Mouse (Mus musculus): ENCODE results near the gene Nfib. TPM values are rescaled to one million over a fixed set of nuclear protein-coding genes. Genes with fewer than 3 reads are reported as not detected.

Gene Nfib
- total RNA-seq (2012; rRNA removed) (0.04 TPM in 2 replicates), total RNA-seq (2014; rRNA removed) (0.05 and 0.11 TPM in 2 replicates), polyA plus RNA-seq (2012; ENCODE audit: insufficient read length, low read depth) (0.05 and 0.09 TPM in 2 replicates)

DNA sequence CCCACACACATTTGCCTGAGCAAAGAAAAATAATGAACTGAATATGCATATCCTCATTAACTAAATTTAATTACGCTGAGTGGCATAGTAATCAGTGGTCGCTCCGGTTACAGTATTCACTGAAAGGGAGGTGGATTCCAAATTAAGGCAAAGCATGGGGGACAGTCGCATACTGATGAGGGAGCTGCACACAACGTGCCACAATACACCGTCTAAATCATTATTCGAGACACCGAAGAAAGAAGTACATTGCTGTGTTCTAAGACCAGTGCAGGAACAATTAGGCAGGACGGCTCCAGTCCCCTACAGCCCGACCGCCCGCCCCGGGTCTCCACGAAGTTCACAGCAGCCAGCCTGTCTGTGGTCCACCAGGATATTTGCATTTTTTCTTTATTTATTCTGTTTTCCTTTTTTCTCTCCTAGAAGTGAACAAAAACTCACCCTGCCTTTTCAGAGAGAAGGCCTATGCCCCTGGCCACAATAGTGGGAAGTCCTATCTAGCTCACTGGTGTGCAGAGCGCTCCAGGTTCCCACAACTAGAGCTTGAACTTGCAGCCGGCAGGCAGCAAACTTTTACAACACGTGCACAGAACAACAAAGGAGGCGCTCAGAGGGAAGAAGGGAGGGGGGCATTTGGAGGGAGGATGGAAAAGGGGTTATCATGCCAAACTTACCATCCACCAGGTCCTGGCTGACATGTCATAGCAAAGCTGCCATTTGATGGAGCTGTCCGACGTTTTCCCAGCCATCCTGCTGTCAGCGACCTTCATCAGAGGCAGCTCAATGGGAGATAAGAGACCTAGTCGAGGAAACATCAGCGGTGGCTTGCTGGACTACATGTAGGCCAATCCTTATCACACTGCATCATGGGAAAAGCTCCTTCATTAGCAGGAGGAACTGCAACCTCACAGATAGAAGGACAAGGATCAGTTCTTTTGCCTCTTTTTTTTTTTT is at the start of gene Nfib:
Nfib (minus strand) TSS at position 910 of the 954 bp plus-strand sequence.
- Histone ChIP-seq H3K27ac (ENCODE audit: insufficient read depth, low read depth) (no peak within 1 kb of the TSS), H3K27me3 (replicated peaks) (no peaks in the 10 kb centered on the region), H3K79me2 (replicated peaks; ENCODE audit: control insufficient read depth, extremely low read depth, insufficient read depth, poor library complexity, severe bottlenecking) (no peaks in the 10 kb centered on the region), H3K9ac (ENCODE audit: insufficient read depth, low read depth) (no peak within 1 kb of the TSS), H3K9me3 (replicated peaks; ENCODE audit: low read length) (no peaks in the 10 kb centered on the region), H3K4me1 (ENCODE audit: control insufficient read depth in 1 of 2, insufficient read depth in 2 of 2) (0 out of 4 replicates have a peak, but pooled peaks cover 0 to 3% of the 10 kb centered on the region in 2 experiments), H3K4me2 (ENCODE audit: insufficient read depth, low read depth, poor library complexity, severe bottlenecking) (peak within 1 kb of the TSS; percentile 40), H3K4me3 (replicated peaks in 1 of 3; ENCODE audit: low read depth in 2 of 3, low read length in 2 of 3, poor library complexity in 1 of 3) (no peak within 1 kb of the TSS), H3K36me3 (replicated peaks in 1 of 2; ENCODE audit: control insufficient read depth in 1 of 2, insufficient read depth in 1 of 2, low read length in 1 of 2) (no peaks in the 10 kb centered on the region)
- DNase-seq (ENCODE audit: extremely low read depth) = no peak
- TF ChIP-seq MYC (IDR thresholded peaks at IDR 0.05; ENCODE audit: low read depth, low read length) = no peak
- no peak for TF ChIP-seq NRF1 (IDR thresholded peaks at IDR 0.05; ENCODE audit: low read depth, low read length)
- no peak for TF ChIP-seq CHD2 (IDR thresholded peaks at IDR 0.05; ENCODE audit: low read length)
- TF ChIP-seq CTCF (conservative IDR thresholded peaks at IDR 0.05 in 1 of 2, IDR thresholded peaks at IDR 0.05 in 1 of 2; ENCODE audit: low read depth in 2 of 2, low read length in 2 of 2) = no peak
- no peak for TF ChIP-seq PAX5 (IDR thresholded peaks at IDR 0.05; ENCODE audit: low read length)
- TF ChIP-seq ELF1 (IDR thresholded peaks at IDR 0.05; ENCODE audit: low read depth, low read length) = no peak
- TF ChIP-seq NELFE (IDR thresholded peaks at IDR 0.05; ENCODE audit: low read depth, low read length) = no peak
- no peak for TF ChIP-seq JUND (conservative IDR thresholded peaks at IDR 0.05; ENCODE audit: low read depth, low read length)
- no peak for TF ChIP-seq ZC3H11A (IDR thresholded peaks at IDR 0.05; ENCODE audit: low read depth, low read length)
- no peak for TF ChIP-seq E2F4 (IDR thresholded peaks at IDR 0.05; ENCODE audit: insufficient replicate concordance, low read depth, low read length)
- no peak for TF ChIP-seq ZKSCAN1 (IDR thresholded peaks at IDR 0.05; ENCODE audit: borderline replicate concordance, low read depth, low read length)
- TF ChIP-seq MXI1 (IDR thresholded peaks at IDR 0.05; ENCODE audit: low read depth, low read length) = no peak
- no peak for TF ChIP-seq RCOR1 (conservative IDR thresholded peaks at IDR 0.05; ENCODE audit: low read depth, low read length)
- TF ChIP-seq MAZ (IDR thresholded peaks at IDR 0.05; ENCODE audit: low read depth, low read length) = no peak
- TF ChIP-seq UBTF (IDR thresholded peaks at IDR 0.05; ENCODE audit: low read depth, low read length) = no peak
- no peak for TF ChIP-seq ZMIZ1 (IDR thresholded peaks at IDR 0.05; ENCODE audit: low read depth, low read length)
- dilution Hi-C loops (cut with MboI; ENCODE audit: extremely low pct_ligation_motif_present, extremely low pct_unique_long_range_greater_than_20kb, low sequenced_read_pairs) = no loop called here
- in situ Hi-C loops (cut with MboI; ENCODE audit: low pct_ligation_motif_present, low pct_unique_long_range_greater_than_20kb, low sequenced_read_pairs) = no loop called here

DNA sequence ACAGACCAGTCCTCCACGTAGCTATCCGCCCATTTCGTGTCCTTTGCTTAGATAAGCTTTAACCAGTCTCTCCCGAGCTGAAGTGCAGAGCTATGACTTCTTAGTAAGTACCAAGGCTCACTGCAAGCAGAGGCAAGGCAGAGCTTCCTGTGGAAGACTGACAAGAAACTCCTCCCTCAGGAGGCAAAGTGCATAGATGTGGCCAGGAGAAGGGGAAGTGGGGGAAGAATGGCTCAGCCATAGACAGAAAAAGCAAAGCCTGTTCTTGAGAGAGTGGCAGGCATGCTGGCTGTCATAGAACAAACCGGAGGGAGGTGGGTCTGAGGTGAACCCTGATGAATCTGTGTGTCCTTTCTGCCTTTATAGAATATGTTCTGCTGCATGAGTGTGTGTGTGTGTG is 30.2 kb upstream of the Nfib start:
- dilution Hi-C loops (cut with MboI; ENCODE audit: extremely low pct_ligation_motif_present, extremely low pct_unique_long_range_greater_than_20kb, low sequenced_read_pairs) = no loop called here
- Histone ChIP-seq H3K9ac (ENCODE audit: insufficient read depth, low read depth) (no peak overlapping the region), H3K4me2 (ENCODE audit: insufficient read depth, low read depth, poor library complexity, severe bottlenecking) (no peak overlapping the region), H3K4me1 (ENCODE audit: control insufficient read depth in 1 of 2, insufficient read depth in 2 of 2) (peaks cover 9 to 23% of the 10 kb centered on the region in 2 experiments; a peak in 3 of 4 replicates), H3K9me3 (replicated peaks; ENCODE audit: low read length) (no peaks in the 10 kb centered on the region), H3K4me3 (replicated peaks in 1 of 3; ENCODE audit: low read depth in 2 of 3, low read length in 2 of 3, poor library complexity in 1 of 3) (no peak overlapping the region), H3K27ac (ENCODE audit: insufficient read depth, low read depth) (no peak overlapping the region), H3K36me3 (replicated peaks in 1 of 2; ENCODE audit: control insufficient read depth in 1 of 2, insufficient read depth in 1 of 2, low read length in 1 of 2) (no peaks in the 10 kb centered on the region), H3K79me2 (replicated peaks; ENCODE audit: control insufficient read depth, extremely low read depth, insufficient read depth, poor library complexity, severe bottlenecking) (no peaks in the 10 kb centered on the region), H3K27me3 (replicated peaks) (no peaks in the 10 kb centered on the region)
- peak; percentile 21 for DNase-seq (ENCODE audit: extremely low read depth)
- in situ Hi-C loops (cut with MboI; ENCODE audit: low pct_ligation_motif_present, low pct_unique_long_range_greater_than_20kb, low sequenced_read_pairs) = no loop called here
- TF ChIP-seq ZKSCAN1 (IDR thresholded peaks at IDR 0.05; ENCODE audit: borderline replicate concordance, low read depth, low read length) (no peak), ETS1 (conservative IDR thresholded peaks at IDR 0.05; ENCODE audit: low read depth, low read length) (no peak), TCF12 (IDR thresholded peaks at IDR 0.05; ENCODE audit: low read depth, low read length) (no peak), SIN3A (IDR thresholded peaks at IDR 0.05; ENCODE audit: low read length) (no peak), SMC3 (IDR thresholded peaks at IDR 0.05; ENCODE audit: low read depth, low read length) (no peak), MXI1 (IDR thresholded peaks at IDR 0.05; ENCODE audit: low read depth, low read length) (no peak), RAD21 (IDR thresholded peaks at IDR 0.05; ENCODE audit: low read depth, low read length) (no peak), ZC3H11A (IDR thresholded peaks at IDR 0.05; ENCODE audit: low read depth, low read length) (no peak), E2F4 (IDR thresholded peaks at IDR 0.05; ENCODE audit: insufficient replicate concordance, low read depth, low read length) (no peak)

All from CH12.LX (cell line).